Mouse (Mus musculus): ENCODE measurements around the gene Ppig. TPM values are rescaled to one million over a fixed set of nuclear protein-coding genes. Genes with fewer than 3 reads are reported as not detected.

Ppig gene
- polyA plus RNA-seq, 1 experiment from 2014 or later, result 126 TPM

GRCm38 (mm10) chr2:69788974-69789373 is 66.6 kb downstream of the Ppig start:
- no peaks in the 10 kb centered on the region for H3K4me1 ChIP-seq (ENCODE audit: control insufficient read depth, insufficient read depth, low read length)
- peak overlapping the region; percentile 65 for H3K27ac ChIP-seq (ENCODE audit: low read length)
- H3K9ac ChIP-seq (ENCODE audit: low read depth, low read length), result peak overlapping the region; percentile 80
- H3K9me3 ChIP-seq (ENCODE audit: control insufficient read depth, low read length), result no peaks in the 10 kb centered on the region
- peak overlapping the region; percentile 76 for H3K4me3 ChIP-seq (ENCODE audit: low read length)
- H3K36me3 ChIP-seq (ENCODE audit: control insufficient read depth, insufficient read depth, low read length), result no peaks in the 10 kb centered on the region
- peak; percentile 26 for ATAC-seq
- peak overlapping the region; percentile 72 for H3K4me2 ChIP-seq (ENCODE audit: low read depth, low read length)
- 19% methylated on average over 9 of the region's 9 CpGs for WGBS
- no peaks in the 10 kb centered on the region for H3K27me3 ChIP-seq (replicated peaks; ENCODE audit: control insufficient read depth, insufficient read depth, low read length)

- ATAC-seq, result peak; percentile 96
- H3K9ac ChIP-seq (ENCODE audit: low read depth, low read length), result peak within 1 kb of the TSS; percentile 80
- no peaks in the 10 kb centered on the region for H3K9me3 ChIP-seq (ENCODE audit: control insufficient read depth, low read length)
- H3K4me2 ChIP-seq (ENCODE audit: low read depth, low read length), result peak within 1 kb of the TSS; percentile 72
- H3K27ac ChIP-seq (ENCODE audit: low read length), result peak within 1 kb of the TSS; percentile 84
- no peaks in the 10 kb centered on the region for H3K27me3 ChIP-seq (replicated peaks; ENCODE audit: control insufficient read depth, insufficient read depth, low read length)
- H3K4me3 ChIP-seq (ENCODE audit: low read length), result peak within 1 kb of the TSS; percentile 76
- no peaks in the 10 kb centered on the region for H3K4me1 ChIP-seq (ENCODE audit: control insufficient read depth, insufficient read depth, low read length)
- H3K36me3 ChIP-seq (ENCODE audit: control insufficient read depth, insufficient read depth, low read length), result no peaks in the 10 kb centered on the region
- WGBS, result 1% methylated on average over 48 of the region's 48 CpGs
These were observed 67.2 kb downstream of the Ppig start, which contains the start of the genes Ccdc173 and Phospho2 for GRCm38 (mm10) chr2:69789429-69790069. Ccdc173 (minus strand) TSS chr2:69789575. Phospho2 (plus strand) TSS chr2:69789623.

DNA sequence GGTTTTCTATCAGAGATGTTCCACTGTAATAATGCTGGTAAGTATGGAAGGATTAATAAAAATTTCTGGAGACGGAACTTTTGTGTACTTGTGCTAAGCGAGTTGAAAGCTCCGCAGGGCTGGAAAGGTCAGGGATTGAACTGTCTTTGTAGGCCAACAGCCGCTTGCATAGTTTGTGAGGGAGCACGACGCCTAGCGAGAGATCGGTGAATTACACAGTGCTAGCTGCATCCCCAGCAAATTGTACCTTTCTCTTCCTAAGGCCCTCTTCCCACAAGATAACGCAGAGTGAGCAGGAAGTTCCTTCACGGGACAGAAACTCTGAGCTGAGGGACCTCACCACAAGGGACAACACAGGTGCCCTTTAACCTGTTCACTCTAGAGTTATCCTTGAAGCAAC is 67.9 kb downstream of the Ppig start:
- WGBS, result 1% methylated on average over 10 of the region's 10 CpGs
- Histone ChIP-seq H3K27ac (ENCODE audit: low read length) (peak overlapping the region; percentile 84), H3K27me3 (replicated peaks; ENCODE audit: control insufficient read depth, insufficient read depth, low read length) (no peaks in the 10 kb centered on the region), H3K9ac (ENCODE audit: low read depth, low read length) (no peak overlapping the region), H3K4me1 (ENCODE audit: control insufficient read depth, insufficient read depth, low read length) (no peaks in the 10 kb centered on the region), H3K36me3 (ENCODE audit: control insufficient read depth, insufficient read depth, low read length) (no peaks in the 10 kb centered on the region), H3K4me2 (ENCODE audit: low read depth, low read length) (peak overlapping the region; percentile 72), H3K4me3 (ENCODE audit: low read length) (peak overlapping the region; percentile 76), H3K9me3 (ENCODE audit: control insufficient read depth, low read length) (no peaks in the 10 kb centered on the region)
- ATAC-seq, result peak; percentile 74

DNA sequence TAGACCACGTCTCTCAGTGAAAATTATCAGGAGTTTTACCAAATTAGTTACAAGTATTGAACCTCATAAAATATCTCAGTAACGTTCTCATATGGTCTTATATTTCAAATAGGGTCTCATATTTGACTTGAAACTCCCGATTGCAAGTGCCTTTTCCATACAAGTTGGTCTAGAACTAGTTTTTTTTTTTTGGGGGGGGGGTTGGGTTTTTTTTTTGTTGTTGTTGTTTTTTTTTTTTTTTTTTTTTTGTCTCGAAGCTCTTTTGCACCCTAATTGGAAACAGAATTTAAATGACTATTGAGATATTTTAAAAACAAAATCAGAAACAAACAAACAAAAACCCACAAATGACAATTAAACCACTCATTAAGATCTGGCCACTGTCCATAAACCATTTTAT is 68.4 kb downstream of the Ppig start:
- Histone ChIP-seq H3K27ac (ENCODE audit: low read length) (no peak overlapping the region), H3K4me2 (ENCODE audit: low read depth, low read length) (0 out of 2 replicates have a peak overlapping the region, but pooled peaks have one; percentile 72), H3K9ac (ENCODE audit: low read depth, low read length) (no peak overlapping the region), H3K4me1 (ENCODE audit: control insufficient read depth, insufficient read depth, low read length) (no peaks in the 10 kb centered on the region), H3K27me3 (replicated peaks; ENCODE audit: control insufficient read depth, insufficient read depth, low read length) (no peaks in the 10 kb centered on the region), H3K9me3 (ENCODE audit: control insufficient read depth, low read length) (no peaks in the 10 kb centered on the region), H3K36me3 (ENCODE audit: control insufficient read depth, insufficient read depth, low read length) (peaks cover 3% of the 10 kb centered on the region), H3K4me3 (ENCODE audit: low read length) (no peak overlapping the region)
- ATAC-seq, result no peak
- 74% methylated on average over 4 of the region's 4 CpGs for WGBS

DNA sequence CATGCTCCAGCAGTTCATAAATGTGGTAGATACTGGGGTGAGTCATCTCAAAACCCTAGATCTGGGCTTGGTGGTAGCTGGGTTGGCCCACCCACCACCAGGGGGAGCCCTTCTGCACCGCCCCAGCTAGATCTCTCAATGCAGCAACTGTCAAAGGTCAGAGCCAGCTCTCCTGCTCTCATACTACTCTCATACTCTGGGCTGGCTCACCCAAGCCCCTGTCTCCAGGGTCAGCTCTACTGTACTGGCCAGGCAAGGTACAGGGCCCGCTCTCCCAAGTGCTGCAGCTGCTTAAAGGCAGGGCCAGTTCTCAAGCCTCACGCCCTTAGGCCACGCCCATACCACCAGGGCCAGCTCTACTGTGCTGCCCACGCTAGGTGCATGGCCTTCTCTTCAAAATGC is 80.6 kb downstream of the Ppig start:
- Histone ChIP-seq H3K27me3 (replicated peaks; ENCODE audit: control insufficient read depth, insufficient read depth, low read length) (no peaks in the 10 kb centered on the region), H3K9me3 (ENCODE audit: control insufficient read depth, low read length) (no peaks in the 10 kb centered on the region), H3K4me1 (ENCODE audit: control insufficient read depth, insufficient read depth, low read length) (no peaks in the 10 kb centered on the region), H3K36me3 (ENCODE audit: control insufficient read depth, insufficient read depth, low read length) (no peaks in the 10 kb centered on the region), H3K27ac (ENCODE audit: low read length) (no peak overlapping the region), H3K4me2 (ENCODE audit: low read depth, low read length) (no peak overlapping the region), H3K9ac (ENCODE audit: low read depth, low read length) (no peak overlapping the region), H3K4me3 (ENCODE audit: low read length) (no peak overlapping the region)
- peak; percentile 94 for ATAC-seq
- 47% methylated on average over 5 of the region's 5 CpGs for WGBS

Other genes with a start within 250 kb of the Ppig start
- 2.0 and 2.2 TPM in 2 replicates for gene Lrp2, start 136.5 kb upstream of the Ppig start, polyA plus RNA-seq (2015; fragmentation: Nextera tagmentation; extraction: Ambion mirVana)
- 10.3 and 11.1 TPM in 2 replicates for gene Bbs5, start 75.4 kb upstream of the Ppig start, polyA plus RNA-seq (2015; fragmentation: Nextera tagmentation; extraction: Ambion mirVana)
- 0.16 and 0.18 TPM in 2 replicates for gene Klhl41, start 52.4 kb upstream of the Ppig start, polyA plus RNA-seq (2015; fragmentation: Nextera tagmentation; extraction: Ambion mirVana)
- gene Fastkd1, start 9.0 kb upstream of the Ppig start, polyA plus RNA-seq (2015; fragmentation: Nextera tagmentation; extraction: Ambion mirVana), result 11.3 and 12.0 TPM in 2 replicates
- gene Ccdc173, start 67.0 kb downstream of the Ppig start, polyA plus RNA-seq (2015; fragmentation: Nextera tagmentation; extraction: Ambion mirVana), result 0.84 and 0.97 TPM in 2 replicates
- 22.4 and 23.1 TPM in 2 replicates for gene Phospho2, start 67.1 kb downstream of the Ppig start, polyA plus RNA-seq (2015; fragmentation: Nextera tagmentation; extraction: Ambion mirVana)
- 29.5 and 31.1 TPM in 2 replicates for gene Klhl23, start 99.4 kb downstream of the Ppig start, polyA plus RNA-seq (2015; fragmentation: Nextera tagmentation; extraction: Ambion mirVana)
- 223 and 249 TPM in 2 replicates for gene Ssb, start 139.0 kb downstream of the Ppig start, polyA plus RNA-seq (2015; fragmentation: Nextera tagmentation; extraction: Ambion mirVana)
- gene Mettl5, start 163.1 kb downstream of the Ppig start, polyA plus RNA-seq (2015; fragmentation: Nextera tagmentation; extraction: Ambion mirVana), result 36.7 and 38.5 TPM in 2 replicates
- 8.3 and 11.1 TPM in 2 replicates for gene Ubr3, start 174.7 kb downstream of the Ppig start, polyA plus RNA-seq (2015; fragmentation: Nextera tagmentation; extraction: Ambion mirVana)

Data from intestine, embryonic 16.5 days (tissue).